Mouse (Mus musculus): ENCODE results near the gene Kcnc4. TPM values are rescaled to one million over a fixed set of nuclear protein-coding genes. Genes with fewer than 3 reads are reported as not detected.

The Kcnc4 gene
- polyA plus RNA-seq, 1 experiment from 2014 or later: 2.3 TPM

GRCm38 (mm10) chr3:107496086-107496850 is 36.9 kb upstream of the Kcnc4 start:
- no peaks in the 10 kb centered on the region for H3K27me3 ChIP-seq (replicated peaks; ENCODE audit: control insufficient read depth, insufficient read depth, low read length)
- 36% methylated on average over 13 of the region's 13 CpGs for WGBS
- peak; percentile 68 for ATAC-seq
- H3K27ac ChIP-seq (ENCODE audit: low read length): peak overlapping the region; percentile 49
- peaks cover 37% of the 10 kb centered on the region for H3K4me1 ChIP-seq (replicated peaks; ENCODE audit: control insufficient read depth, insufficient read depth, low read length)
- H3K9ac ChIP-seq (replicated peaks; ENCODE audit: low read depth, low read length): no peak overlapping the region
- no peaks in the 10 kb centered on the region for H3K36me3 ChIP-seq (ENCODE audit: control insufficient read depth, insufficient read depth)
- H3K9me3 ChIP-seq (ENCODE audit: control insufficient read depth, low read length): no peaks in the 10 kb centered on the region
- no peak overlapping the region for H3K4me2 ChIP-seq (ENCODE audit: low read length)
- no peak overlapping the region for H3K4me3 ChIP-seq (replicated peaks; ENCODE audit: low read length)

- H3K4me3 ChIP-seq (replicated peaks; ENCODE audit: low read length): no peak overlapping the region
- no peaks in the 10 kb centered on the region for H3K36me3 ChIP-seq (ENCODE audit: control insufficient read depth, insufficient read depth)
- ATAC-seq: no peak
- H3K27ac ChIP-seq (ENCODE audit: low read length): 0 out of 2 replicates have a peak overlapping the region, but pooled peaks have one; percentile 16
- no peaks in the 10 kb centered on the region for H3K27me3 ChIP-seq (replicated peaks; ENCODE audit: control insufficient read depth, insufficient read depth, low read length)
- peaks cover 34% of the 10 kb centered on the region for H3K4me1 ChIP-seq (replicated peaks; ENCODE audit: control insufficient read depth, insufficient read depth, low read length)
- no peaks in the 10 kb centered on the region for H3K9me3 ChIP-seq (ENCODE audit: control insufficient read depth, low read length)
- H3K9ac ChIP-seq (replicated peaks; ENCODE audit: low read depth, low read length): no peak overlapping the region
- 66% methylated on average over 6 of the region's 6 CpGs for WGBS
- no peak overlapping the region for H3K4me2 ChIP-seq (ENCODE audit: low read length)
Observed at GRCm38 (mm10) chr3:107495524-107495923, 36.2 kb upstream of the Kcnc4 start.

GRCm38 (mm10) chr3:107491459-107491858 is 32.1 kb upstream of the Kcnc4 start:
- Histone ChIP-seq H3K4me1 (replicated peaks; ENCODE audit: control insufficient read depth, insufficient read depth, low read length) (peaks cover 29% of the 10 kb centered on the region), H3K4me2 (ENCODE audit: low read length) (0 out of 2 replicates have a peak overlapping the region, but pooled peaks have one; percentile 9), H3K9ac (replicated peaks; ENCODE audit: low read depth, low read length) (0 out of 2 replicates have a peak overlapping the region, but pooled peaks have one; percentile 1), H3K36me3 (ENCODE audit: control insufficient read depth, insufficient read depth) (no peaks in the 10 kb centered on the region), H3K27ac (ENCODE audit: low read length) (peak overlapping the region; percentile 90), H3K4me3 (replicated peaks; ENCODE audit: low read length) (no peak overlapping the region), H3K9me3 (ENCODE audit: control insufficient read depth, low read length) (no peaks in the 10 kb centered on the region), H3K27me3 (replicated peaks; ENCODE audit: control insufficient read depth, insufficient read depth, low read length) (no peaks in the 10 kb centered on the region)
- WGBS: 6% methylated on average over 6 of the region's 6 CpGs
- peak; percentile 93 for ATAC-seq

GRCm38 (mm10) chr3:107488637-107489036 is 29.3 kb upstream of the Kcnc4 start:
- Histone ChIP-seq H3K4me2 (ENCODE audit: low read length) (no peak overlapping the region), H3K27me3 (replicated peaks; ENCODE audit: control insufficient read depth, insufficient read depth, low read length) (no peaks in the 10 kb centered on the region), H3K9ac (replicated peaks; ENCODE audit: low read depth, low read length) (no peak overlapping the region), H3K4me3 (replicated peaks; ENCODE audit: low read length) (no peak overlapping the region), H3K4me1 (replicated peaks; ENCODE audit: control insufficient read depth, insufficient read depth, low read length) (peaks cover 19% of the 10 kb centered on the region), H3K9me3 (ENCODE audit: control insufficient read depth, low read length) (no peaks in the 10 kb centered on the region), H3K36me3 (ENCODE audit: control insufficient read depth, insufficient read depth) (no peaks in the 10 kb centered on the region), H3K27ac (ENCODE audit: low read length) (no peak overlapping the region)
- no peak for ATAC-seq
- WGBS: 69% methylated on average over 4 of the region's 4 CpGs

GRCm38 (mm10) chr3:107483290-107483689 is 23.9 kb upstream of the Kcnc4 start:
- Histone ChIP-seq H3K9me3 (ENCODE audit: control insufficient read depth, low read length) (no peaks in the 10 kb centered on the region), H3K27me3 (replicated peaks; ENCODE audit: control insufficient read depth, insufficient read depth, low read length) (no peaks in the 10 kb centered on the region), H3K9ac (replicated peaks; ENCODE audit: low read depth, low read length) (no peak overlapping the region), H3K4me3 (replicated peaks; ENCODE audit: low read length) (no peak overlapping the region), H3K36me3 (ENCODE audit: control insufficient read depth, insufficient read depth) (no peaks in the 10 kb centered on the region), H3K27ac (ENCODE audit: low read length) (peak overlapping the region; percentile 67), H3K4me1 (replicated peaks; ENCODE audit: control insufficient read depth, insufficient read depth, low read length) (peaks cover 11% of the 10 kb centered on the region), H3K4me2 (ENCODE audit: low read length) (no peak overlapping the region)
- ATAC-seq: peak; percentile 98
- WGBS: 15% methylated on average over 11 of the region's 11 CpGs

- 68% methylated on average over 3 of the region's 3 CpGs for WGBS
- H3K4me1 ChIP-seq (replicated peaks; ENCODE audit: control insufficient read depth, insufficient read depth, low read length): peaks cover 11% of the 10 kb centered on the region
- ATAC-seq: no peak
- no peak overlapping the region for H3K27ac ChIP-seq (ENCODE audit: low read length)
- no peaks in the 10 kb centered on the region for H3K27me3 ChIP-seq (replicated peaks; ENCODE audit: control insufficient read depth, insufficient read depth, low read length)
- H3K36me3 ChIP-seq (ENCODE audit: control insufficient read depth, insufficient read depth): no peaks in the 10 kb centered on the region
- no peak overlapping the region for H3K4me3 ChIP-seq (replicated peaks; ENCODE audit: low read length)
- H3K9ac ChIP-seq (replicated peaks; ENCODE audit: low read depth, low read length): no peak overlapping the region
- no peaks in the 10 kb centered on the region for H3K9me3 ChIP-seq (ENCODE audit: control insufficient read depth, low read length)
- H3K4me2 ChIP-seq (ENCODE audit: low read length): no peak overlapping the region
Observed at GRCm38 (mm10) chr3:107480660-107481059, 21.3 kb upstream of the Kcnc4 start.

- no peak overlapping the region for H3K27ac ChIP-seq (ENCODE audit: low read length)
Observed at GRCm38 (mm10) chr3:107472198-107472597, 12.8 kb upstream of the Kcnc4 start.

GRCm38 (mm10) chr3:107469059-107469458 is 9.7 kb upstream of the Kcnc4 start:
- WGBS: 75% methylated on average over 4 of the region's 4 CpGs
- H3K4me2 ChIP-seq (ENCODE audit: low read length): no peak overlapping the region
- no peaks in the 10 kb centered on the region for H3K36me3 ChIP-seq (ENCODE audit: control insufficient read depth, insufficient read depth)
- ATAC-seq: no peak
- no peak overlapping the region for H3K9ac ChIP-seq (replicated peaks; ENCODE audit: low read depth, low read length)
- no peak overlapping the region for H3K4me3 ChIP-seq (replicated peaks; ENCODE audit: low read length)
- H3K9me3 ChIP-seq (ENCODE audit: control insufficient read depth, low read length): no peaks in the 10 kb centered on the region
- H3K27ac ChIP-seq (ENCODE audit: low read length): no peak overlapping the region
- 0 out of 2 replicates have a peak, but pooled peaks cover 3% of the 10 kb centered on the region for H3K27me3 ChIP-seq (replicated peaks; ENCODE audit: control insufficient read depth, insufficient read depth, low read length)
- no peaks in the 10 kb centered on the region for H3K4me1 ChIP-seq (replicated peaks; ENCODE audit: control insufficient read depth, insufficient read depth, low read length)

More at GRCm38 (mm10) chr3:107472198-107472597, 12.8 kb upstream of the Kcnc4 start:
- Histone ChIP-seq H3K36me3 (ENCODE audit: control insufficient read depth, insufficient read depth) (no peaks in the 10 kb centered on the region), H3K4me1 (replicated peaks; ENCODE audit: control insufficient read depth, insufficient read depth, low read length) (no peaks in the 10 kb centered on the region), H3K4me3 (replicated peaks; ENCODE audit: low read length) (no peak overlapping the region), H3K9me3 (ENCODE audit: control insufficient read depth, low read length) (no peaks in the 10 kb centered on the region), H3K27me3 (replicated peaks; ENCODE audit: control insufficient read depth, insufficient read depth, low read length) (no peaks in the 10 kb centered on the region), H3K9ac (replicated peaks; ENCODE audit: low read depth, low read length) (no peak overlapping the region), H3K4me2 (ENCODE audit: low read length) (no peak overlapping the region)
- ATAC-seq: peak; percentile 58
- WGBS: 37% methylated on average over 6 of the region's 6 CpGs

GRCm38 (mm10) chr3:107468106-107468505 is 8.8 kb upstream of the Kcnc4 start:
- Histone ChIP-seq H3K4me2 (ENCODE audit: low read length) (no peak overlapping the region), H3K9me3 (ENCODE audit: control insufficient read depth, low read length) (no peaks in the 10 kb centered on the region), H3K27ac (ENCODE audit: low read length) (no peak overlapping the region), H3K27me3 (replicated peaks; ENCODE audit: control insufficient read depth, insufficient read depth, low read length) (peaks cover 3% of the 10 kb centered on the region; the same call in 1 of the 2 replicates), H3K4me1 (replicated peaks; ENCODE audit: control insufficient read depth, insufficient read depth, low read length) (no peaks in the 10 kb centered on the region), H3K4me3 (replicated peaks; ENCODE audit: low read length) (no peak overlapping the region), H3K36me3 (ENCODE audit: control insufficient read depth, insufficient read depth) (no peaks in the 10 kb centered on the region), H3K9ac (replicated peaks; ENCODE audit: low read depth, low read length) (no peak overlapping the region)
- WGBS: 87% methylated on average over 11 of the region's 11 CpGs
- ATAC-seq: no peak

Measured in forebrain, embryonic 16.5 days (tissue).